14 mouse cellular contexts compared by ENCODE assay signal in the genomic region with DNA sequence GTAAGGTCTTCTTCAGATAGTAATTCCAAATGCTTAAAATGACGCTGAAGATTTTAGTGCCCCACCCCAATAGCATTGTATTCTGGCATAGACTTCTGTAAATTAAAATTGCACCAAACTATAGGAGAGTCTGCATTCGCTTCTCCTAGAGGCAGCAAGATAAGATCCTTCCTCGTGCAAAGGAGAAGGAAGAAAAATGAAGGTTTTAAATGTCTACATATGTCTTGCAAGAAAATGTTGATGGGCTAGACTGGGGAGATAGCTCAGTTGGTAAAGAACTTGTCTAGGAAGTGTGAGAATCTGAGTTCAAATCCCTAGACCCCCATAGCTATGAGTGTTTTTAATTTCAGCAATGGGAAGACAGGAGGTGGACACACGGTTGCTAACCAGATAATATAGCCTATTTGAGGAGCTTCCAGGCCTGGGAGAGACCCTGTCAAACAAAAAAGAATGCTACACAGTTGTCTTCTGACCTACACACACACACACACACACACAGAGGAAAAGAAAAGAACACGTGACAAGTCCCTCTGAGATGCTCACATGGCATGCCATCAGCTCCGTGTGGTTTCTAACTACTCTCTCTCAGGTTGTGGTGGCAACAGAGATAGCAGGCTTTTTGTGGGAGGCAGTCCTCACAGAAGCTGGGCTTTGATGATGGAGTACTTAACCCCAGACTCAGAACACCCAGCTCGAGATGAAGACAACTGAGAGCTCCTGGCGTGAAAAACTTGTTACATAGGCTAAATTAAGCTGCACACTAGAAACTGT. TPM values are rescaled to one million over a fixed set of nuclear protein-coding genes. Genes with fewer than 3 reads are reported as not detected.
A peak's percentile ranks its signal among the peaks of the same experiment; 100 is the strongest.
DNase-seq lines count a peak whose midpoint lies in the region; ATAC-seq lines count a peak whose summit lies in the region.
"Had no signal": no experiment of that assay in that cellular context is flagged by ENCODE, and none has a peak within 500 bp of the region (broad histone marks: within the 10 kb centered on the region; RNA-seq: fewer than 3 reads in every experiment).

No protein-coding gene starts in this region.

- 74% methylated on average over 8 of the region's 8 CpGs for WGBS in midbrain, embryonic 16.5 days

- intact Hi-C loops in left cerebral cortex, postnatal 25 days (cut with DNase I) = no loop called here

- H3K4me2 ChIP-seq in midbrain, embryonic 16.5 days (ENCODE audit: low read length) = no peak overlapping the region
- H3K4me2 ChIP-seq: intestine, embryonic 15.5 days; midbrain, embryonic 12.5 days had no signal

- ATAC-seq in activated CD4-positive, CD25-positive, alpha-beta regulatory T cell, adult 4 months = peak; percentile 79
- ATAC-seq in megakaryocyte-erythroid progenitor cell, adult 5-6 weeks (replicated peaks; ENCODE audit: low FRiP score, low TSS enrichment, poor library complexity, severe bottlenecking) = peak; percentile 75
- no peak for ATAC-seq in midbrain, embryonic 16.5 days
- ATAC-seq: forebrain, embryonic 14.5 days; intestine, embryonic 15.5 days had no signal

- no peaks in the 10 kb centered on the region for H3K27me3 ChIP-seq in midbrain, embryonic 16.5 days (ENCODE audit: control insufficient read depth, insufficient read depth, low read depth, low read length)
- H3K27me3 ChIP-seq: intestine, embryonic 15.5 days; midbrain, embryonic 12.5 days had no signal

- H3K36me3 ChIP-seq in midbrain, embryonic 16.5 days (ENCODE audit: control insufficient read depth, insufficient read depth, low read length) = no peaks in the 10 kb centered on the region
- H3K36me3 ChIP-seq: intestine, embryonic 15.5 days; midbrain, embryonic 12.5 days had no signal

- H3K9me3 ChIP-seq in midbrain, embryonic 16.5 days (replicated peaks; ENCODE audit: control insufficient read depth, low read length, poor library complexity, severe bottlenecking) = no peaks in the 10 kb centered on the region
- H3K9me3 ChIP-seq: intestine, embryonic 15.5 days; midbrain, embryonic 12.5 days had no signal

- peak; percentile 16 to 41 for DNase-seq in left cerebral cortex, postnatal 25 days (ENCODE audit: low spot score in 2 of 2)
- DNase-seq in left cerebral cortex, adult 18-20 months (ENCODE audit: low spot score in 2 of 2) = no peak
- DNase-seq in thymus, postnatal 36 days = peak; percentile 68 to 82
- DNase-seq in cerebellum, adult 8-10 months = no peak
- DNase-seq in gastrocnemius, postnatal 25 days = no peak
- DNase-seq: adrenal gland, adult 8-10 months; heart, adult 11 months; lung, adult 2 months had no signal

- H3K4me1 ChIP-seq in midbrain, embryonic 16.5 days (ENCODE audit: control insufficient read depth, insufficient read depth, low read length) = peaks cover 11% of the 10 kb centered on the region

- no peak overlapping the region for H3K9ac ChIP-seq in midbrain, embryonic 16.5 days (ENCODE audit: low read depth, low read length)
- H3K9ac ChIP-seq: intestine, embryonic 15.5 days; midbrain, embryonic 12.5 days had no signal

- no peak overlapping the region for H3K4me3 ChIP-seq in midbrain, embryonic 16.5 days (ENCODE audit: low read depth, low read length)
- H3K4me3 ChIP-seq: intestine, embryonic 15.5 days; midbrain, embryonic 12.5 days had no signal

- no peak overlapping the region for H3K27ac ChIP-seq in midbrain, embryonic 16.5 days (ENCODE audit: low read length)
- H3K27ac ChIP-seq: intestine, embryonic 15.5 days; midbrain, embryonic 12.5 days had no signal

RNA-seq across cellular contexts. Expression of a gene that starts 26.8 kb away (rescaled TPM):
- total RNA-seq in left cerebral cortex, postnatal 25 days (2021) = 10 to 100 TPM; 20.1 to 23.1 TPM
- total RNA-seq in left cerebral cortex, adult 18-20 months (2021) = 10 to 100 TPM; 26.8 to 28.0 TPM
- 10 to 100 TPM; 27.8 to 37.2 TPM for polyA plus RNA-seq in activated CD4-positive, CD25-positive, alpha-beta regulatory T cell, adult 4 months (2017; shearing (Covaris generic))
- total RNA-seq in megakaryocyte-erythroid progenitor cell, adult 5-6 weeks (2014; fragmentation: Nextera tagmentation) = 45.1 and 53.5 TPM in 2 replicates
- 37.0 and 58.7 TPM in 2 replicates for total RNA-seq in megakaryocyte-erythroid progenitor cell, adult 5-6 weeks (2017)
- 100 to 1,000 TPM in 1 of 2 experiments, 10 to 100 TPM in 1; 93.2 to 126 TPM for total RNA-seq in gastrocnemius, postnatal 25 days (2021)
- 17.5 and 22.9 TPM in 2 replicates for polyA plus RNA-seq in midbrain, embryonic 16.5 days (2015; fragmentation: Nextera tagmentation; extraction: Ambion mirVana)

RNA-seq across cellular contexts. Expression of a gene that starts 35.4 kb away (rescaled TPM):
- total RNA-seq in left cerebral cortex, postnatal 25 days (2021) = 1 to 10 TPM; 2.1 to 2.2 TPM
- 1 to 10 TPM; 1.8 to 2.5 TPM for total RNA-seq in left cerebral cortex, adult 18-20 months (2021)
- 10 to 100 TPM; 23.8 to 37.0 TPM for polyA plus RNA-seq in activated CD4-positive, CD25-positive, alpha-beta regulatory T cell, adult 4 months (2017; shearing (Covaris generic))
- 81.1 and 116 TPM in 2 replicates for total RNA-seq in megakaryocyte-erythroid progenitor cell, adult 5-6 weeks (2014; fragmentation: Nextera tagmentation)
- total RNA-seq in megakaryocyte-erythroid progenitor cell, adult 5-6 weeks (2017) = 55.9 and 62.7 TPM in 2 replicates
- 10 to 100 TPM; 10.9 to 14.8 TPM for total RNA-seq in gastrocnemius, postnatal 25 days (2021)
- 2.1 and 3.2 TPM in 2 replicates for polyA plus RNA-seq in midbrain, embryonic 16.5 days (2015; fragmentation: Nextera tagmentation; extraction: Ambion mirVana)

RNA-seq across cellular contexts. Expression of a gene that starts 53.0 kb away (rescaled TPM):
- total RNA-seq in left cerebral cortex, postnatal 25 days (2021) = 1 to 10 TPM; 6.3 to 9.7 TPM
- 1 to 10 TPM; 7.0 to 8.6 TPM for total RNA-seq in left cerebral cortex, adult 18-20 months (2021)
- polyA plus RNA-seq in activated CD4-positive, CD25-positive, alpha-beta regulatory T cell, adult 4 months (2017; shearing (Covaris generic)) = 1 to 10 TPM; 3.2 to 5.3 TPM
- 1.5 and 8.0 TPM in 2 replicates for total RNA-seq in megakaryocyte-erythroid progenitor cell, adult 5-6 weeks (2014; fragmentation: Nextera tagmentation)
- 1.3 and 1.7 TPM in 2 replicates for total RNA-seq in megakaryocyte-erythroid progenitor cell, adult 5-6 weeks (2017)
- 1 to 10 TPM; 4.8 to 4.9 TPM for total RNA-seq in gastrocnemius, postnatal 25 days (2021)
- polyA plus RNA-seq in midbrain, embryonic 16.5 days (2015; fragmentation: Nextera tagmentation; extraction: Ambion mirVana) = 6.8 and 7.5 TPM in 2 replicates

Comparison
In these comparisons a context has a peak if more than half of its experiments do, and no peak if none do; other contexts are left out.
1. DNase-seq: peak in left cerebral cortex, postnatal 25 days (2 of 2) and thymus, postnatal 36 days (2 of 2); none in left cerebral cortex, adult 18-20 months (0 of 2), cerebellum, adult 8-10 months (single experiment) and gastrocnemius, postnatal 25 days (single experiment).